Mouse (Mus musculus) activated CD4-positive, CD25-positive, alpha-beta regulatory T cell, adult 4 months (primary cell): ENCODE measurements around the gene Mrpl27. TPM values are rescaled to one million over a fixed set of nuclear protein-coding genes. Genes with fewer than 3 reads are reported as not detected.

Experiments used
- polyA plus RNA-seq, 2 experiments: library from polyadenylated mRNA; unstranded; fragments of 100-300 nt; shearing (Covaris generic); gene quantifications; one replicate each; pipeline ENCODE4 v1.2.1; 2017

The Mrpl27 gene
- polyA plus RNA-seq, 2 experiments from 2014 or later: 75.2 to 93.7 TPM

Other genes with a start within 250 kb of the Mrpl27 start
- gene Cacna1g, start 179.6 kb upstream of the Mrpl27 start, polyA plus RNA-seq: not detected
- not detected for gene Spata20, start 167.6 kb upstream of the Mrpl27 start, polyA plus RNA-seq
- not detected for gene Epn3, start 153.8 kb upstream of the Mrpl27 start, polyA plus RNA-seq
- gene Mycbpap, start 132.0 kb upstream of the Mrpl27 start, polyA plus RNA-seq: not detected
- gene Rsad1, start 104.5 kb upstream of the Mrpl27 start, polyA plus RNA-seq: 1 to 10 TPM in 1 of 2 experiments, under 1 TPM in 1; 0.90 to 1.4 TPM
- gene Chad, start 88.7 kb upstream of the Mrpl27 start, polyA plus RNA-seq: under 1 TPM in 1 of 2 experiments, not detected in 1; 0.38 TPM
- gene Acsf2, start 51.9 kb upstream of the Mrpl27 start, polyA plus RNA-seq: 1 to 10 TPM; 1.9 to 2.3 TPM
- gene Lrrc59, start 24.0 kb upstream of the Mrpl27 start, polyA plus RNA-seq: 10 to 100 TPM in 1 of 2 experiments, 1 to 10 TPM in 1; 9.9 to 12.9 TPM
- gene Eme1, start 197 bp downstream of the Mrpl27 start, polyA plus RNA-seq: 1 to 10 TPM; 2.6 to 4.4 TPM
- gene Xylt2, start 23.7 kb downstream of the Mrpl27 start, polyA plus RNA-seq: 1 to 10 TPM; 5.6 to 6.0 TPM
- not detected for gene Gm11541, start 50.7 kb downstream of the Mrpl27 start, polyA plus RNA-seq
- gene Cdc34b, start 88.0 kb downstream of the Mrpl27 start, polyA plus RNA-seq: not detected
- gene Tmem92, start 128.9 kb downstream of the Mrpl27 start, polyA plus RNA-seq: not detected